Mouse (Mus musculus) forebrain, embryonic 13.5 days (tissue): ENCODE measurements around the gene Utrn. TPM values are rescaled to one million over a fixed set of nuclear protein-coding genes. Genes with fewer than 3 reads are reported as not detected.

Experiments used
- ATAC-seq: fragments of 200-750 bp; cut with Nextera tagmentation; 2 replicates; pipeline ENCODE4 v1.8.0; 2017
- H3K27ac ChIP-seq: fragments of 300-500 bp; sonication (generic); 2 replicates; pipeline ENCODE4 v1.5.1; 2015; ENCODE audit warnings: inconsistent platforms, mild to moderate bottlenecking, moderate library complexity
- H3K27me3 ChIP-seq: fragments of 300-500 bp; sonication (generic); 2 replicates; pipeline ENCODE4 v1.6.1; 2015; ENCODE audit warnings: mild to moderate bottlenecking, inconsistent platforms
- H3K36me3 ChIP-seq: fragments of 300-500 bp; sonication (generic); 2 replicates; pipeline ENCODE4 v1.6.1; 2015; ENCODE audit warnings: mild to moderate bottlenecking, inconsistent platforms; ENCODE audit not compliant: poor library complexity, severe bottlenecking
- H3K4me1 ChIP-seq: fragments of 300-500 bp; sonication (generic); 2 replicates; pipeline ENCODE4 v1.6.1; 2015; ENCODE audit warnings: inconsistent platforms
- H3K4me2 ChIP-seq: fragments of 300-500 bp; sonication (generic); 2 replicates; pipeline ENCODE4 v1.6.1; 2015; ENCODE audit warnings: inconsistent platforms, mild to moderate bottlenecking, moderate library complexity
- H3K4me3 ChIP-seq: fragments of 300-500 bp; sonication (generic); 2 replicates; pipeline ENCODE4 v1.5.1; 2015; ENCODE audit warnings: mild to moderate bottlenecking, inconsistent platforms
- H3K9ac ChIP-seq: fragments of 300-500 bp; sonication (generic); 2 replicates; pipeline ENCODE4 v1.6.1; 2015; ENCODE audit warnings: mild to moderate bottlenecking, inconsistent platforms
- H3K9me3 ChIP-seq: fragments of 300-500 bp; sonication (generic); replicated peaks from 2 replicates; pipeline ENCODE4 v1.6.1; 2016; ENCODE audit warnings: inconsistent platforms
- WGBS: fragments of 180-500 bp; shearing (Covaris S2); methylation state at CpG from one replicate; pipeline ENCODE4 v1.1.7; 2015; 5-methylcytosine and 5-hydroxymethylcytosine counted together
- polyA plus RNA-seq: library from polyadenylated mRNA; unstranded; fragments of >200 nt; fragmentation: Nextera tagmentation; extraction: Ambion mirVana; gene quantifications from 2 replicates; pipeline ENCODE4 v1.2.1, GENCODE M21; 2015

The Utrn gene
- polyA plus RNA-seq, 1 experiment from 2014 or later = 18.7 TPM

- no peak overlapping the region for H3K9ac ChIP-seq
- no peaks in the 10 kb centered on the region for H3K36me3 ChIP-seq
- 92% methylated on average over 8 of the region's 8 CpGs for WGBS
- no peak overlapping the region for H3K4me2 ChIP-seq
- H3K27ac ChIP-seq = no peak overlapping the region
- no peak overlapping the region for H3K4me3 ChIP-seq
- H3K9me3 ChIP-seq = no peaks in the 10 kb centered on the region
- no peaks in the 10 kb centered on the region for H3K27me3 ChIP-seq
- no peaks in the 10 kb centered on the region for H3K4me1 ChIP-seq
- ATAC-seq = no peak
Observed at GRCm38 (mm10) chr10:12718386-12718785, 150.8 kb downstream of the Utrn start.

DNA sequence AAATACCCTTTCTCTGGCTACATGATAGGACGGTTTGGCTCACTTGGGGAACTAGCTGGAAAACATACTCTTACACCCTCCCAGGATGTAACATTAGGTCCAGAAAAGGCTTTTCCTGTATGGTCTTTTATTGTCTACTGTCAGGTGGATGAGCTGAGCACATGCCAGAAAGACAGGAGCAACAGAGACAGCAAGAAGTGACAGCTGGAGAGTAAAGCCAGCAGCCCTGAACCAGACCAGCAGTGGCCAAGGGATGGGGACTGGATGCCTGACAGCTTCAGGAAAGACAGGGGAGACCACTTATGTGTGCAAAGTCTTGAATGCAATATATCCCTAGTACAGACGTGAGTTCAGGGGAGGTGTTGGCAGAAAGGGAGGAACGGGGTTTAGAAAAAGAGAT lies 151.8 kb downstream of the Utrn start:
- Histone ChIP-seq H3K36me3 (no peaks in the 10 kb centered on the region), H3K4me1 (no peaks in the 10 kb centered on the region), H3K4me3 (no peak overlapping the region), H3K9me3 (no peaks in the 10 kb centered on the region), H3K4me2 (no peak overlapping the region), H3K27ac (no peak overlapping the region), H3K9ac (no peak overlapping the region), H3K27me3 (no peaks in the 10 kb centered on the region)
- WGBS = 89% methylated on average over 3 of the region's 3 CpGs
- ATAC-seq = no peak

DNA sequence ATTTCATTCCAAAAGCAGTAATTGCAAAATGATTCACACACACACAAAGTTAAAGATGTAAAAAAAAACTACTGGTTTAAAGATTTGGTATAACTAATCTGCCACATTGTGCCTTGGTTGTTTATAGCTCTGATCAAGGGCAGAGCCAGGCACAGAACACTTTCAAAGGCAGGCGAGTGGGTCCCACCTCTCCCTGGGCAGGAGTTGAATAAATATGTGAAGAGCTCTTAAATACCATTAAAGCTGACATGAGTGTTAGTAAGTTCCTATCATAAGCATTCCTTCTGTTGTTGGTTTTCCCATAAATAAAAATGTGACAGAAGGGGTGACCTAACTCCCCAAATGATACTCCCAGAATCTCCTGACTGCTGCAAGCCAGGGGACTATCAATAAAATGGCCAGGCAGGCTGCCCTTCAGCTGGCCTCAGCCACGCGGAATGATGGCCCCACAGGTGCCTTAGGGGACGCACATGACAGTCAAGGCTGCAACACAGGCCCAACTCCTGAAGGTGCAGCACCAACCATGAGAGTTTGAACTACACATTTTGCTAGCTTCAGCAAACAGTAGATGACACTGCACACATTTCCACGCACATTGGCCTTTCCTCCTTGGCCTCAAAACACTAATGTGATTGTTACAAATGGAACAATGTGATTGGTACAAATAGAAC lies 152.4 kb downstream of the Utrn start:
- no peak for ATAC-seq
- Histone ChIP-seq H3K9ac (no peak overlapping the region), H3K9me3 (no peaks in the 10 kb centered on the region), H3K4me2 (no peak overlapping the region), H3K27ac (no peak overlapping the region), H3K27me3 (no peaks in the 10 kb centered on the region), H3K4me3 (no peak overlapping the region), H3K36me3 (no peaks in the 10 kb centered on the region), H3K4me1 (no peaks in the 10 kb centered on the region)
- 87% methylated on average over 5 of the region's 5 CpGs for WGBS

GRCm38 (mm10) chr10:12713236-12713855 lies 155.8 kb downstream of the Utrn start:
- no peak overlapping the region for H3K4me2 ChIP-seq
- no peaks in the 10 kb centered on the region for H3K36me3 ChIP-seq
- H3K9me3 ChIP-seq = no peaks in the 10 kb centered on the region
- H3K9ac ChIP-seq = no peak overlapping the region
- no peak overlapping the region for H3K27ac ChIP-seq
- H3K27me3 ChIP-seq = no peaks in the 10 kb centered on the region
- WGBS = 93% methylated on average over 14 of the region's 14 CpGs
- H3K4me1 ChIP-seq = no peaks in the 10 kb centered on the region
- ATAC-seq = no peak
- H3K4me3 ChIP-seq = no peak overlapping the region

DNA sequence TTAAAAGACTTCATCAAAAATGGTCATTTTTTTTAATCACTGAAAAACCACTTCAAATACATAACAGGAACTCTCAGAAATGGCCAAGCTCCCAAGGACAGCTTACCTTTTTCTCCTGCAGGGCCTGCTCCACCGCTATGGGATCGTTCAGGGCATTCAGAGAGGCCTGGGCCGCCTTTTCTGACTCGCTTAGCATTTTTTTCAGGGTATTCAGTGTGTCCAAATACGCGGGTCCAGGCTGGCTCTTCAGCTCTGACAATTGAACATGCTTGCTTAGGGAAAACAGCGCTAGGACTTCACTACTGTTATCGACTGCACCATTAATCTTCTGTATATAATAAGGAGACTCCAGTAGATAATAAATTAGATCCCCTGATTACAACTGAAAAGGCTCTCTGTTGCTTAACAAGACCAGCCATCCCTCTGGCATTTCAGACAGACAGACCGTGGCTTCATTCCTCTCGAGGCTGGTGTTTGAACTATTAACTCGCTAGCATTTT lies 157.8 kb downstream of the Utrn start:
- Histone ChIP-seq H3K4me2 (no peak overlapping the region), H3K9me3 (no peaks in the 10 kb centered on the region), H3K27ac (no peak overlapping the region), H3K4me3 (no peak overlapping the region), H3K27me3 (no peaks in the 10 kb centered on the region), H3K36me3 (no peaks in the 10 kb centered on the region), H3K4me1 (0 out of 2 replicates have a peak, but pooled peaks cover 3% of the 10 kb centered on the region), H3K9ac (no peak overlapping the region)
- no peak for ATAC-seq
- WGBS = 52% methylated on average over 11 of the region's 11 CpGs

- Histone ChIP-seq H3K36me3 (no peaks in the 10 kb centered on the region), H3K27ac (no peak overlapping the region), H3K9ac (no peak overlapping the region), H3K4me3 (no peak overlapping the region), H3K27me3 (no peaks in the 10 kb centered on the region), H3K4me1 (0 out of 2 replicates have a peak, but pooled peaks cover 3% of the 10 kb centered on the region), H3K4me2 (no peak overlapping the region), H3K9me3 (no peaks in the 10 kb centered on the region)
- ATAC-seq = no peak
- WGBS = 83% methylated on average over 2 of the region's 2 CpGs
Observed at GRCm38 (mm10) chr10:12706516-12706915, 162.6 kb downstream of the Utrn start.

DNA sequence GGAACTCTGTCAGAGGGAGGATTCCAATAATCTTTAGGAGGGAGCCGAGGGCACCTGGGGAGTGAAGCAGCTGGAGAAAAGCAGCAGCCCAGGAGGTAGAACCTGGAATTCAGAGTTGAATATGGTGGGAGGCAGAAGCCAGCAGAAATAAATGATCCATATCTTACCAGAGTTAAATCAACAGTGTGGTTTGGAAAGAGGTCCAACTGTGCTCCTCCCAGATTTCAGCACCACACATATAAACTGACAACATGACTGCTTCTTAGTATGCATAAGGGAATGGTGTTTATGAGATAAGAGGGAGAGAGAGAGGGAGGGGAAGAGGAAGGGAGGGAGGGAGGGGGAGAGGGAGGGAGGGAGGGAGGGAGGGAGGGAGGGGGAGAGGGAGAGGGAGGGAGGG lies 163.2 kb downstream of the Utrn start:
- Histone ChIP-seq H3K27me3 (no peaks in the 10 kb centered on the region), H3K4me1 (0 out of 2 replicates have a peak, but pooled peaks cover 3% of the 10 kb centered on the region), H3K4me2 (no peak overlapping the region), H3K27ac (no peak overlapping the region), H3K9me3 (no peaks in the 10 kb centered on the region), H3K36me3 (no peaks in the 10 kb centered on the region), H3K9ac (no peak overlapping the region), H3K4me3 (no peak overlapping the region)
- ATAC-seq = no peak
- WGBS = 81% methylated on average over 1 of the region's 1 CpGs

DNA sequence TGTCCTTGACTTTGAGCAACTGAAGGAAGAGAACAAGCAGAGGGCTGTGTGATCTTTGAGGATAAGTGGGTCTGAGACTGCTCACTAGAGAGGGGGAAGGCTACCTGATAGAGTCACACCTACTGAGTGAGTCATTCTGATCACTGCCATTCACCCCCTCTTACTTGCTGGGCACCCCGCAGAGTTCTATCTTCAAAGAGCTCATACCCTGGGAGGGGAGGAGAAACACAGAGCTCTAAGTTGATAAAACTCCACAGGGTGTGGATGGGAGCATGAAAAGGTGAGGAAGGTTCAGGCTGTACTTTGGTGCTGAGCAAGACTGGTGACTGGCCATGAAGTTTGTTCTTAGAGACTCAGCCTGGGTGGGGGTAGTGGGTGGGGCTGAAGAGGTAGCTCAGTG lies 164.9 kb downstream of the Utrn start:
- 56% methylated on average over 1 of the region's 1 CpGs for WGBS
- no peak overlapping the region for H3K27ac ChIP-seq
- H3K9me3 ChIP-seq = no peaks in the 10 kb centered on the region
- no peaks in the 10 kb centered on the region for H3K27me3 ChIP-seq
- H3K4me2 ChIP-seq = no peak overlapping the region
- 0 out of 2 replicates have a peak, but pooled peaks cover 3% of the 10 kb centered on the region for H3K4me1 ChIP-seq
- H3K36me3 ChIP-seq = no peaks in the 10 kb centered on the region
- H3K4me3 ChIP-seq = no peak overlapping the region
- no peak overlapping the region for H3K9ac ChIP-seq
- ATAC-seq = no peak

- H3K9ac ChIP-seq = no peak overlapping the region
- H3K27ac ChIP-seq = no peak overlapping the region
- no peak overlapping the region for H3K4me2 ChIP-seq
- H3K4me3 ChIP-seq = no peak overlapping the region
- ATAC-seq = no peak
- 73% methylated on average over 3 of the region's 3 CpGs for WGBS
- H3K9me3 ChIP-seq = no peaks in the 10 kb centered on the region
- 0 out of 2 replicates have a peak, but pooled peaks cover 3% of the 10 kb centered on the region for H3K4me1 ChIP-seq
- no peaks in the 10 kb centered on the region for H3K27me3 ChIP-seq
- no peaks in the 10 kb centered on the region for H3K36me3 ChIP-seq
Observed at GRCm38 (mm10) chr10:12703526-12703925, 165.6 kb downstream of the Utrn start.

DNA sequence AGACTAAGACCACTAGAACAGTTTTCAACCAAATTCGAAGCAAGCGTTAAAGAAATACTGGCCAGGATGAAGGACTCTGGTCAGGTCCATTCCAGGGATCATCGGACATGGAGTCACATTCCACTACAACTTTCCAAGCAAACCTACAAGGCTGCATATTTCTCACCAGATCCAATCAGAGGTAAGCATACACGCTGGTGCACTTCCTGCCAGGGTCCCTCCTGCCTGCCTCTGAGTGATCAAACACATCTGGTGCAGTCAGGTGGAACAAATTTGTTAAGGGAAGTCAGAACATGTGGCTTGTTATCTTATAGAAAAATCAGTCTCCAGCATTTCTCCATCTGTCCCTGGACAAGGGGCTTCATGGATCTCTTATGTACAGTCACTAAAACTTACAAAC lies 167.0 kb downstream of the Utrn start:
- Histone ChIP-seq H3K27ac (no peak overlapping the region), H3K36me3 (no peaks in the 10 kb centered on the region), H3K27me3 (no peaks in the 10 kb centered on the region), H3K9me3 (no peaks in the 10 kb centered on the region), H3K4me2 (no peak overlapping the region), H3K9ac (no peak overlapping the region), H3K4me3 (no peak overlapping the region), H3K4me1 (no peaks in the 10 kb centered on the region)
- no peak for ATAC-seq
- 92% methylated on average over 4 of the region's 4 CpGs for WGBS

- ATAC-seq = no peak
- H3K9me3 ChIP-seq = no peaks in the 10 kb centered on the region
- no peak overlapping the region for H3K4me2 ChIP-seq
- WGBS = 89% methylated on average over 7 of the region's 7 CpGs
- no peaks in the 10 kb centered on the region for H3K4me1 ChIP-seq
- H3K27ac ChIP-seq = no peak overlapping the region
- H3K36me3 ChIP-seq = no peaks in the 10 kb centered on the region
- H3K4me3 ChIP-seq = no peak overlapping the region
- H3K27me3 ChIP-seq = no peaks in the 10 kb centered on the region
- H3K9ac ChIP-seq = no peak overlapping the region
Observed at GRCm38 (mm10) chr10:12701694-12702093, 167.5 kb downstream of the Utrn start.

DNA sequence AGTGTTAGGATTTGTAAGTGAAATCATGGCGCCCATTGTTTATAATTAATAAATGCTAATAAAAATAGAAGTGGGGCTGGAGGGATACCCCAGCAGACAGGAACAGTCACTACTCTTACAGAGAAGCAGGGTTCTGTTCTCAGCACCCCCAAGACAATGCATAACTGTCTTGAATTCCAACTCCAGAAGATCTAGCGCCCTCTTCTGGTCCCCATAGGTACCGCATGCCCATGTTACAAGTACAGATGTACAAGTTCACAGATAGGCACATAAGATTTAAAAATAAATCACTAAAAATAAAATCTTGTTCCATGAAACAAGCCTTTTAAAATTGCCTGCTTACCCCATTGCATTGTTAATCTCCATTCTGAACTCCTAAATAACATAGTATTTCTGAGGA lies 168.6 kb downstream of the Utrn start:
- ATAC-seq = no peak
- no peak overlapping the region for H3K9ac ChIP-seq
- H3K9me3 ChIP-seq = no peaks in the 10 kb centered on the region
- no peaks in the 10 kb centered on the region for H3K4me1 ChIP-seq
- H3K27me3 ChIP-seq = no peaks in the 10 kb centered on the region
- H3K27ac ChIP-seq = no peak overlapping the region
- no peak overlapping the region for H3K4me3 ChIP-seq
- no peak overlapping the region for H3K4me2 ChIP-seq
- 76% methylated on average over 3 of the region's 3 CpGs for WGBS
- no peaks in the 10 kb centered on the region for H3K36me3 ChIP-seq
